Mouse (Mus musculus) liver, embryonic 13.5 days (tissue): ENCODE measurements around the gene U2af2. TPM values are rescaled to one million over a fixed set of nuclear protein-coding genes. Genes with fewer than 3 reads are reported as not detected.
"Not testable (repeated sequence)": the region's sequence is repeated elsewhere in the genome, so short reads cannot be mapped to it uniquely, and the experiment has no call there.

Experiments
- ATAC-seq: fragments of 200-750 bp; cut with Nextera tagmentation; 2 replicates; pipeline ENCODE4 v1.8.0; 2017; ENCODE audit warnings: low read depth, mild to moderate bottlenecking, moderate number of reproducible peaks, moderate library complexity
- DNase-seq: peaks from one replicate; pipeline ENCODE4 v3.0.0; 2022
- H3K27ac ChIP-seq: fragments of 300-500 bp; sonication (generic); 2 replicates; pipeline ENCODE4 v1.5.1; 2015; ENCODE audit warnings: moderate library complexity, mild to moderate bottlenecking, inconsistent platforms
- H3K27me3 ChIP-seq: fragments of 300-500 bp; sonication (generic); 2 replicates; pipeline ENCODE4 v1.6.1; 2015; ENCODE audit warnings: mild to moderate bottlenecking, inconsistent platforms
- H3K36me3 ChIP-seq: fragments of 300-500 bp; sonication (generic); 2 replicates; pipeline ENCODE4 v1.6.1; 2015; ENCODE audit warnings: mild to moderate bottlenecking, inconsistent platforms
- H3K4me1 ChIP-seq: fragments of 300-500 bp; sonication (generic); replicated peaks from 2 replicates; pipeline ENCODE4 v1.6.1; 2015; ENCODE audit warnings: inconsistent platforms
- H3K4me2 ChIP-seq: fragments of 300-500 bp; sonication (generic); 2 replicates; pipeline ENCODE4 v1.6.1; 2015; ENCODE audit warnings: inconsistent platforms, mild to moderate bottlenecking, moderate library complexity
- H3K4me3 ChIP-seq: fragments of 300-500 bp; sonication (generic); replicated peaks from 2 replicates; pipeline ENCODE4 v1.5.1; 2015; ENCODE audit warnings: mild to moderate bottlenecking, inconsistent platforms
- H3K9ac ChIP-seq: fragments of 300-500 bp; sonication (generic); 2 replicates; pipeline ENCODE4 v1.6.1; 2015; ENCODE audit warnings: mild to moderate bottlenecking, inconsistent platforms
- H3K9me3 ChIP-seq: fragments of 300-500 bp; sonication (generic); replicated peaks from 2 replicates; pipeline ENCODE4 v1.6.1; 2016; ENCODE audit warnings: inconsistent platforms
- WGBS: fragments of 180-500 bp; shearing (Covaris S2); methylation state at CpG from one replicate; pipeline ENCODE4 v1.1.7; 2015; ENCODE audit not compliant: insufficient replicate concordance; 5-methylcytosine and 5-hydroxymethylcytosine counted together
- polyA plus RNA-seq: library from polyadenylated mRNA; unstranded; fragments of >200 nt; fragmentation: Nextera tagmentation; extraction: Ambion mirVana; gene quantifications from 2 replicates; pipeline ENCODE4 v1.2.1, GENCODE M21; 2015

Gene U2af2
- polyA plus RNA-seq: 79.1 and 83.0 TPM in 2 replicates

GRCm38 (mm10) chr7:5061774-5062359, at the start of gene U2af2:
Gene U2af2, plus strand, starts transcription at chr7:5062143.
- peak within 1 kb of the TSS; percentile 98 for H3K4me2 ChIP-seq
- H3K9ac ChIP-seq: peak within 1 kb of the TSS; percentile 92
- DNase-seq: peak; percentile 88
- H3K4me1 ChIP-seq: peaks cover 56% of the 10 kb centered on the region
- under 1% methylated on average over 65 of the region's 65 CpGs for WGBS
- H3K27me3 ChIP-seq: peaks cover 27% of the 10 kb centered on the region
- peaks cover 21% of the 10 kb centered on the region for H3K36me3 ChIP-seq
- H3K27ac ChIP-seq: peak within 1 kb of the TSS; percentile 99
- H3K9me3 ChIP-seq: no peaks in the 10 kb centered on the region
- peak within 1 kb of the TSS; percentile 82 for H3K4me3 ChIP-seq
- ATAC-seq: peak; percentile 78

DNA sequence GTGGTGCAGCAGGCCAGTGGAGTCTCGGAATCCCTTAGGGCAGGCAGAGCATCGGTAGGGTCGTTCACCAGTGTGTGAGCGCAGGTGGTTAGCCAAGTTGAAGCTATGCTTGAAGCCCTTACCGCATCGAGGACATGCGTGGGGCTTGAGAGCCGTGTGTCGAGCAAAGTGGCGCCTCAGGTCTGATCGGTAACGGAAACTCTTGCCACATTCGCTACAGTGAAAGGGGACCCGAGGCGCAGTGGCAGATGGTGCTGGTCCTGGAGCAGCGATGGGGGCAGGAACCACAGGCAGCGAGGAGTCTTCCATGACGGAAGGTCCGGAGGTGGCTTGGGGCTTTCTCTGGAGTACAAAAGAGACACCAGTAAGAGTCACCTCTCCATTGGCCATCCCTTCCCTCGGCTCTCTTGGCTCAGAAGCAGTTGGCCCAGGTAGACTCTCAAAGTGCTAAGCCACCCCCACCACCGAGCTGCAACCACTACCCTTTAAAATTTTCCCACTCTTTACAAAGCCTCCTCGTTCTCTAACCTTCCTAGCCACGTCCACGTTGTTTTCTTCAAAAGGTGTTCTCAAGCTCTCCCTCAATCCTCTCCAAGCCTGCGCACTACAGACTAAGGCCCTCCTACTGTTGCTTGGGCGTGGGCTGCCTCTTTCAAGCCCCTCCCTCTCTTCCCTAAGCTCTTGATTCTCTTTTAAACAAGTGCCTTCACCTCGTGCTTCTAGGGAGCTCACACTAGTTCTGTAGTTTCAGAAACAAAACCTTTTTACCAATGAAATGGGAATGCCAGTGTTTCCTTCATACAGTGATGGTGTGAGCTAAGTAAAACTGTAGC, 49.0 kb upstream of the U2af2 start:
- Histone ChIP-seq H3K9me3 (peaks cover 4% of the 10 kb centered on the region; the same call in 1 of the 2 replicates), H3K36me3 (peaks cover 63% of the 10 kb centered on the region), H3K27ac (peak overlapping the region; percentile 98; the same call in 1 of the 2 replicates), H3K4me2 (peak overlapping the region; percentile 88), H3K9ac (peak overlapping the region; percentile 50), H3K27me3 (no peaks in the 10 kb centered on the region), H3K4me3 (peak overlapping the region; percentile 80; the same call in 1 of the 2 replicates), H3K4me1 (peaks cover 29% of the 10 kb centered on the region)
- 81% methylated on average over 27 of the region's 27 CpGs for WGBS
- no peak for ATAC-seq
- DNase-seq: no peak

DNA sequence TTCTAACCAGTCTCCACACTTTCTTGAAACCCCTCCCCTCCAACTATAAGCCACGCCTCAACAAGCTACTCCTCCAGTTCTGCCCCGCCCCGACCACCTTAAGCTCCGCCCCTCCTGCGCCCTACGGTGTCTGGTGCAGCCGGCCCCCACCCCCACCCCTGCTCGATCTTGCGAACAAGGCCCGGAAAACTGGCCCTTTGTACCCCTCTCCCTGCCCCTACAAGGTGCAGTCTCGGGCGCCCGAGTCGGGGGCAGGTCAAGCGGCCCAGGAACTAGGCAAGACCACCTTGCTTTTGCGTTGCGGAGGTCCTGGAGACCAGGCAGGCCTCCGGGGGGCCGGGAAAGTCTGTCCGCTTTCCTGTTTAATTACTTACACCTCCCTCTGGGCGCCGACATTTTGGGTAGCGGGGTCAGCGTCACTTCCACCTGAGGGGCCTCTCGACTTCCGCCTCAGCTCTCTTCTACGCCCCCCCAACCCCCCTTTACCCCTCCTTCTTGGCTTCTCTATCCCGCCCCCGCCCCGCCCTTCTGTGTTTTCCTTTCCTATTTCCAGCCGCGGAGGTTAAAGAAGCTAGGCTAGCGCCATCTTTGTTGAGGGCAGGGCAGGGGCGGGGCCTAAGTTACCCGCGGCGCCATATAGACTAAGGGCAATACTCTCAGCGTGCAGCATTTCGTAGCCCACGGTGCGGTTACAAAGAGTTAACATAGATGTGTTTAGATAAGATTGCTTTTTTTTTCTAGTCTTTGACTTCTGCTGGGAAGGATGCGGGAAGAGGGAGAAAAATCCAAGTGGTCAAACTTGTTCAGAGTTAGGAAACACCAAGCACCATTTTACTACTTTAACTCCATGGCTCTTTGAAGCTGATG, 47.5 kb upstream of the U2af2 start, which contains the start of the genes Zfp524 and Fiz1:
TSS of gene Zfp524 (plus strand) at position 165 of the 867 bp plus-strand sequence.
TSS of gene Fiz1 (minus strand) at position 447 of the 867 bp plus-strand sequence.
- peaks cover 4% of the 10 kb centered on the region; the same call in 1 of the 2 replicates for H3K9me3 ChIP-seq
- H3K4me2 ChIP-seq: peak within 1 kb of the TSS; percentile 88
- H3K4me3 ChIP-seq: peak within 1 kb of the TSS; percentile 80
- H3K27ac ChIP-seq: peak within 1 kb of the TSS; percentile 98
- peaks cover 39% of the 10 kb centered on the region for H3K4me1 ChIP-seq
- peak within 1 kb of the TSS; percentile 85 for H3K9ac ChIP-seq
- ATAC-seq: peak; percentile 74
- peaks cover 52% of the 10 kb centered on the region for H3K36me3 ChIP-seq
- H3K27me3 ChIP-seq: no peaks in the 10 kb centered on the region
- DNase-seq: peak; percentile 93
- under 1% methylated on average over 42 of the region's 42 CpGs for WGBS

GRCm38 (mm10) chr7:5015118-5016001, 46.6 kb upstream of the U2af2 start, which contains the start of gene Gm44973:
Gene Gm44973, plus strand, starts transcription at chr7:5015496.
- peaks cover 41% of the 10 kb centered on the region for H3K4me1 ChIP-seq
- H3K27ac ChIP-seq: peak within 1 kb of the TSS; percentile 98
- WGBS: under 1% methylated on average over 71 of the region's 76 CpGs
- H3K4me2 ChIP-seq: peak within 1 kb of the TSS; percentile 88
- peaks cover 4% of the 10 kb centered on the region; the same call in 1 of the 2 replicates for H3K9me3 ChIP-seq
- peak within 1 kb of the TSS; percentile 85 for H3K9ac ChIP-seq
- DNase-seq (peak; percentile 85), ATAC-seq (peak; percentile 74)
- H3K4me3 ChIP-seq: peak within 1 kb of the TSS; percentile 80
- peaks cover 43% of the 10 kb centered on the region for H3K36me3 ChIP-seq
- no peaks in the 10 kb centered on the region for H3K27me3 ChIP-seq

DNA sequence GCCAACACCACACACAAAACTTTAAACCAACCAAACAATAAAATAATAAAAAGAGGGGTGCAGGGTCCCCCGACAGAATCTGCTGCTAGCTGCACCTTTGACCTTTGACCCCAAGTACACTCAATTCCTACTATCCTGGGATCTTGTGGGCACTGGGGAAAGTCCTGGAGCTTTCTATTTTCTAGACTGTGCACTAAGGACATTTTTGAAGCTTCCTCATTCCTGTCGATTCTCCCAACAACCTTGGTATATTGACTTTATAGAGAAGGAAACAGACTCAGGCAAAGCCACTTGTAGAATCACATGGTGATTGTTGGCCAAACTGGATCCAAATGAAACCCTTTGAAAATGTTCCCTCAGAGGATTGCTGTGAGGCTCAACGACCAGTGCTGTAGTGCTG, 45.9 kb upstream of the U2af2 start:
- DNase-seq (no peak), ATAC-seq (no peak)
- WGBS: 43% methylated on average over 3 of the region's 3 CpGs
- peak overlapping the region; percentile 80 for H3K4me3 ChIP-seq
- peak overlapping the region; percentile 98 for H3K27ac ChIP-seq
- H3K4me1 ChIP-seq: peaks cover 46% of the 10 kb centered on the region
- peaks cover 4% of the 10 kb centered on the region; the same call in 1 of the 2 replicates for H3K9me3 ChIP-seq
- peak overlapping the region; percentile 88 for H3K4me2 ChIP-seq
- peaks cover 36% of the 10 kb centered on the region for H3K36me3 ChIP-seq
- H3K27me3 ChIP-seq: no peaks in the 10 kb centered on the region
- peak overlapping the region; percentile 85 for H3K9ac ChIP-seq

DNA sequence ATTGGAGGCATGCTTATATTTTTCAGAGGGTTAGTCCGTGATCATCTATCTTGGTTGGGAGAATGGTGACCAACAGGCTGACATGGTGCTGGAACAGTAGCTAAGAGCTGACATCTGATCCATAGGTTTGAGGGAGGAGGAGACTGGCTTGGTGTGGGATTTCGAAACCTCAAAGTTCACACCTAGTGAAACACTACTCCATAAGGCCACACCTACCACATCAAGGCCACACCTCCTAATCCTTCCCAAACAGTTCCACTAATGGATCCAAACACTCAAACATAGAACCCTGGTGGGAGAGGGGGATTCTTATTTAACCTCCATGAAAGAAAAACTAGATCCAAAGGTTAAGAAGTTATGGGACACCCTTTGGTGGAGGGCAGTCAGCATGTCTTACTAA, 45.0 kb upstream of the U2af2 start:
- WGBS: 89% methylated on average over 2 of the region's 2 CpGs
- Histone ChIP-seq H3K4me1 (peaks cover 55% of the 10 kb centered on the region), H3K9ac (no peak overlapping the region), H3K27ac (no peak overlapping the region), H3K36me3 (peaks cover 32% of the 10 kb centered on the region), H3K4me3 (no peak overlapping the region), H3K9me3 (peaks cover 4% of the 10 kb centered on the region; the same call in 1 of the 2 replicates), H3K27me3 (no peaks in the 10 kb centered on the region), H3K4me2 (no peak overlapping the region)
- no peak for DNase-seq
- no peak for ATAC-seq

DNA sequence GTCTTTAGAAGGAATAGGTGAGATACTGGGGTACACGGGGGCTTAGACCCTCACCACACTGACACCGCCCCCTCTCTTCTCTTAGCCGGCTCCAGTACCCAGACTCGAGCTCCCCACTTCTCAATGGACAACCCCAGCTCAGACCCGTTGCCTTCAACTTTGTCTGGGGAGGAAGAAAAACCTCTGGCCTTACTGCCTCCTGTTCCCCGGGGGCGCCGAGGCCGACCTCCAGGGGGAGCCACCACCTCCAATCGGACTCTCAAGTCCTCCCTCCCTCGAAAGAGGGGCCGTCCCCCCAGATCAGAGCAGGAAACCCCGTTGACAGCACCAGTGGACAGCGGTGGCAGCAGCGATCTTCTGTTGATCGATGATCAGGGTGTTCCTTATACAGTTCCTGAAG, 44.6 kb upstream of the U2af2 start:
- no peak overlapping the region for H3K27ac ChIP-seq
- H3K4me2 ChIP-seq: no peak overlapping the region
- no peak overlapping the region for H3K9ac ChIP-seq
- DNase-seq: no peak
- H3K36me3 ChIP-seq: peaks cover 32% of the 10 kb centered on the region
- no peak overlapping the region for H3K4me3 ChIP-seq
- WGBS: 85% methylated on average over 16 of the region's 16 CpGs
- H3K9me3 ChIP-seq: peaks cover 4% of the 10 kb centered on the region; the same call in 1 of the 2 replicates
- ATAC-seq: no peak
- no peaks in the 10 kb centered on the region for H3K27me3 ChIP-seq
- peaks cover 59% of the 10 kb centered on the region for H3K4me1 ChIP-seq

- Histone ChIP-seq H3K9ac (no peak overlapping the region), H3K27ac (no peak overlapping the region), H3K4me2 (no peak overlapping the region), H3K4me1 (peaks cover 60% of the 10 kb centered on the region), H3K36me3 (peaks cover 32% of the 10 kb centered on the region), H3K9me3 (peaks cover 4% of the 10 kb centered on the region; the same call in 1 of the 2 replicates), H3K4me3 (no peak overlapping the region), H3K27me3 (no peaks in the 10 kb centered on the region)
- ATAC-seq (no peak), DNase-seq (no peak)
- WGBS: 92% methylated on average over 21 of the region's 21 CpGs
Measured at GRCm38 (mm10) chr7:5017931-5018330, 44.0 kb upstream of the U2af2 start.

DNA sequence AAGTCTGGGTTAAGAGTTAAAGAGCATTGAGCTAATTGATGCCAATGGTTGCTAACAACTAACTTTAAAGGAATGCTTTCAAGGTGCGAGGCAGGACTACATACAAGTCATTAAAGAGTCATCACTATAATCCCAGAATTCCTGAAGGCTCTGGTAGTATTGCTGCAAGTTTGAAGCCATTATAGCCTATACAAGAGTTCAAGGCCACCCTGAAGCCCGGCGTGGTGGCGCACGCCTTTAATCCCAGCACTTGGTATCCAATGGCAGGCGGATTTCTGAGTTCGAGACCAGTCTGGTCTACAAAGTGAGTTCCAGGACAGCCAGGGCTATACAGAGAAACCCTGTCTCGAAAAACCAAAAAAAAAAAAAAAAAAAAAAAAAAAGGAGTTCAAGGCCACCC, 42.4 kb upstream of the U2af2 start:
- Histone ChIP-seq H3K36me3 (peaks cover 46% of the 10 kb centered on the region), H3K4me2 (peak overlapping the region; percentile 72), H3K4me3 (peak overlapping the region; percentile 90), H3K9ac (peak overlapping the region; percentile 97), H3K4me1 (peaks cover 49% of the 10 kb centered on the region), H3K27ac (peak overlapping the region; percentile 96)
- not testable (repeated sequence) for ATAC-seq, H3K9me3 ChIP-seq, DNase-seq, H3K27me3 ChIP-seq
- 25% methylated on average over 8 of the region's 8 CpGs for WGBS
